Mouse (Mus musculus) heart, adult 2 months (tissue): ENCODE data around the gene Aak1. TPM values are rescaled to one million over a fixed set of nuclear protein-coding genes. Genes with fewer than 3 reads are reported as not detected.
A peak's percentile ranks its signal among the peaks of the same experiment; 100 is the strongest.
"Not testable (repeated sequence)": the region's sequence is repeated elsewhere in the genome, so short reads cannot be mapped to it uniquely, and the experiment has no call there.

Experiments
- DNase-seq, 2 experiments: peaks; one replicate each; pipeline ENCODE4 v3.0.0; 2021
- H3K27ac ChIP-seq: fragments of 200-600 bp; 2 replicates; pipeline ENCODE4 v1.8.1; 2022
- H3K27me3 ChIP-seq: fragments of 200-500 bp; 2 replicates; pipeline ENCODE4 v1.6.1; 2012; ENCODE audit warnings: mild to moderate bottlenecking, low read length, inconsistent platforms, mixed read lengths; ENCODE audit not compliant: control insufficient read depth, insufficient read depth
- H3K36me3 ChIP-seq: fragments of 200-500 bp; 2 replicates; pipeline ENCODE4 v1.6.1; 2012; ENCODE audit warnings: low read length, inconsistent platforms; ENCODE audit not compliant: control insufficient read depth, insufficient read depth
- H3K4me1 ChIP-seq: fragments of 200-500 bp; 2 replicates; pipeline ENCODE4 v1.6.1; 2011; ENCODE audit warnings: low read length; ENCODE audit not compliant: control insufficient read depth, insufficient read depth
- H3K4me3 ChIP-seq: fragments of 200-600 bp; 2 replicates; pipeline ENCODE4 v1.8.1; 2022
- H3K79me2 ChIP-seq: fragments of 200-500 bp; replicated peaks from 2 replicates; pipeline ENCODE4 v1.6.1; 2012; ENCODE audit warnings: mild to moderate bottlenecking, inconsistent platforms, low read length, moderate library complexity, mixed read lengths; ENCODE audit not compliant: control insufficient read depth, insufficient read depth
- H3K9ac ChIP-seq: fragments of 200-500 bp; 2 replicates; pipeline ENCODE4 v1.6.1; 2012; ENCODE audit warnings: low read depth, mild to moderate bottlenecking, control low read depth, inconsistent platforms, low read length, mixed read lengths
- CTCF ChIP-seq: fragments of 200-600 bp; IDR thresholded peaks from 2 replicates; pipeline ENCODE4 v1.8.1; 2022; ENCODE audit warnings: antibody characterized with exemption, mild to moderate bottlenecking, moderate library complexity
- EP300 ChIP-seq: fragments of 200-500 bp; IDR thresholded peaks from 2 replicates; pipeline ENCODE4 v1.6.1; 2011; ENCODE audit warnings: low read depth, low read length, control low read depth; ENCODE audit not compliant: insufficient read depth
- POLR2A ChIP-seq: fragments of 200-500 bp; IDR thresholded peaks from 2 replicates; pipeline ENCODE4 v1.6.1; 2011; ENCODE audit warnings: mild to moderate bottlenecking, low read depth, low read length, control low read depth; ENCODE audit not compliant: insufficient read depth
- WGBS: fragments of 180-500 bp; shearing (Covaris S2); methylation state at CpG from one replicate; pipeline ENCODE4 v1.1.7; 2018; 5-methylcytosine and 5-hydroxymethylcytosine counted together
- intact Hi-C: fragments of 180-260 bp; cut with DNase I; formaldehyde crosslinking; loops from one replicate; pipeline ENCODE4 v1.15.1; 2025
- polyA plus RNA-seq: library from polyadenylated mRNA; depleted of rRNA; stranded (reverse); fragments of >200 nt; gene quantifications from 2 replicates; pipeline ENCODE4 v1.2.3, GENCODE M21; 2012
- total RNA-seq, 2 experiments: library from RNA; stranded (reverse); gene quantifications; 2 replicates each; pipeline ENCODE4 v1.2.3; 2021

Aak1 gene
- total and polyA plus RNA-seq, 3 experiments: 20.5 to 85.5 (median 81.6) TPM

- peak in 1 of 2 experiments; percentile 38 for DNase-seq
- H3K4me1 ChIP-seq: peaks cover 28% of the 10 kb centered on the region
- no peak for TF ChIP-seq CTCF
- TF ChIP-seq EP300: no peak
- 0 out of 2 replicates have a peak, but pooled peaks have one; percentile 12 for TF ChIP-seq POLR2A
- H3K4me3 ChIP-seq: no peak overlapping the region
- peaks cover 26% of the 10 kb centered on the region for H3K36me3 ChIP-seq
- H3K27me3 ChIP-seq: no peaks in the 10 kb centered on the region
- WGBS: 25% methylated on average over 9 of the region's 9 CpGs
- intact Hi-C loops: loop anchor here (10.0 kb wide), 1 partner anchor 56 kb away; no protein-coding TSS in a partner anchor
- no peak overlapping the region for H3K9ac ChIP-seq
- peaks cover 10% of the 10 kb centered on the region for H3K79me2 ChIP-seq
- peak overlapping the region; percentile 62 for H3K27ac ChIP-seq
These were observed 21.0 kb downstream of the Aak1 start for GRCm38 (mm10) chr6:86870335-86870734.

GRCm38 (mm10) chr6:86871783-86872182, 22.5 kb downstream of the Aak1 start:
- intact Hi-C loops: loop anchor here (10.0 kb wide), 1 partner anchor 57 kb away; no protein-coding TSS in a partner anchor
- WGBS: 69% methylated on average over 10 of the region's 10 CpGs
- Histone ChIP-seq H3K27ac (peak overlapping the region; percentile 33; the same call in 1 of the 2 replicates), H3K36me3 (peaks cover 23% of the 10 kb centered on the region), H3K4me3 (no peak overlapping the region), H3K9ac (no peak overlapping the region), H3K27me3 (no peaks in the 10 kb centered on the region), H3K4me1 (peaks cover 27% of the 10 kb centered on the region), H3K79me2 (peaks cover 8% of the 10 kb centered on the region)
- DNase-seq: no peak
- TF ChIP-seq EP300 (no peak), POLR2A (no peak), CTCF (no peak)

GRCm38 (mm10) chr6:86874711-86875375, 25.5 kb downstream of the Aak1 start:
- H3K9ac ChIP-seq: no peak overlapping the region
- DNase-seq: no peak
- peaks cover 25% of the 10 kb centered on the region for H3K4me1 ChIP-seq
- peaks cover 25% of the 10 kb centered on the region for H3K36me3 ChIP-seq
- TF ChIP-seq POLR2A (no peak), EP300 (no peak), CTCF (no peak)
- peaks cover 5% of the 10 kb centered on the region for H3K79me2 ChIP-seq
- no peak overlapping the region for H3K27ac ChIP-seq
- WGBS: 60% methylated on average over 6 of the region's 6 CpGs
- H3K4me3 ChIP-seq: no peak overlapping the region
- intact Hi-C loops: loop anchor here (10.0 kb wide), 1 partner anchor 60 kb away; no protein-coding TSS in a partner anchor
- no peaks in the 10 kb centered on the region for H3K27me3 ChIP-seq

GRCm38 (mm10) chr6:86876451-86876850, 27.1 kb downstream of the Aak1 start:
- Histone ChIP-seq H3K36me3 (peaks cover 22% of the 10 kb centered on the region), H3K9ac (no peak overlapping the region), H3K79me2 (peaks cover 2% of the 10 kb centered on the region), H3K4me1 (peaks cover 20% of the 10 kb centered on the region), H3K27ac (no peak overlapping the region), H3K27me3 (no peaks in the 10 kb centered on the region), H3K4me3 (no peak overlapping the region)
- WGBS: 27% methylated on average over 1 of the region's 1 CpGs
- no peak for TF ChIP-seq EP300
- no peak for TF ChIP-seq CTCF
- TF ChIP-seq POLR2A: no peak
- intact Hi-C loops: loop anchor here (10.0 kb wide), 1 partner anchor 62 kb away; no protein-coding TSS in a partner anchor
- no peak for DNase-seq

GRCm38 (mm10) chr6:86878656-86879055, 29.3 kb downstream of the Aak1 start:
- not testable (repeated sequence) for DNase-seq, H3K27me3 ChIP-seq, H3K79me2 ChIP-seq, H3K9ac ChIP-seq, H3K4me3 ChIP-seq
- peaks cover 16% of the 10 kb centered on the region for H3K4me1 ChIP-seq
- H3K27ac ChIP-seq: peak overlapping the region; percentile 49; the same call in 1 of the 2 replicates
- WGBS: 78% methylated on average over 3 of the region's 3 CpGs
- peaks cover 20% of the 10 kb centered on the region for H3K36me3 ChIP-seq
- intact Hi-C loops: loop anchor here (10.0 kb wide), 1 partner anchor 64 kb away; no protein-coding TSS in a partner anchor
- peak; percentile 33; the same call in 1 of the 2 replicates for TF ChIP-seq CTCF

- H3K4me1 ChIP-seq: peaks cover 16% of the 10 kb centered on the region
- DNase-seq: peak in 1 of 2 experiments; percentile 33
- intact Hi-C loops: loop anchor here (10.0 kb wide), 1 partner anchor 65 kb away; no protein-coding TSS in a partner anchor
- TF ChIP-seq EP300 (no peak), CTCF (no peak), POLR2A (no peak)
- peaks cover 3% of the 10 kb centered on the region for H3K79me2 ChIP-seq
- H3K4me3 ChIP-seq: no peak overlapping the region
- H3K9ac ChIP-seq: no peak overlapping the region
- no peaks in the 10 kb centered on the region for H3K27me3 ChIP-seq
- H3K27ac ChIP-seq: peak overlapping the region; percentile 49; the same call in 1 of the 2 replicates
- peaks cover 20% of the 10 kb centered on the region for H3K36me3 ChIP-seq
- WGBS: 35% methylated on average over 4 of the region's 4 CpGs
These were observed 30.0 kb downstream of the Aak1 start for GRCm38 (mm10) chr6:86879314-86879713.
